Comparison of ENCODE assay signal across 9 mouse cellular contexts in the genomic region with DNA sequence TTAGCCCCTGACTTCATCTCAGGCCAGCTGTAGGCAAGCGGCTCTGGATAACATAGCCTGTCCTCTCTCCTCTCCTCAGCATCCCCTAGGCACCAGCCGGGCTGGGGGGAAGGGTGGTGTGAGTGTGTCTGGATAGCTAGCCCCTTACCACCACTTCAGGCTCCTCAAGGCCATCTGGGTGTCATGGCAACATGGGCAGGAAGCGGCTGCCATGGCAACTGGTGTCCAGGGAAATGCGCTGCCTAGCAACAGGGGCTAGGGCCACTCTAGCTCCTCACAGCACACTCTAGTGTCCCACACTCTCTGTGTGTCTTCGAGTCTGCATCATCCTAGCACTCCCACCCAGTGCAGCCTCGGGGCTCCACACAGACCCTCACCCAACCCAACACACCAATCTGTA. TPM values are rescaled to one million over a fixed set of nuclear protein-coding genes. Genes with fewer than 3 reads are reported as not detected.
A peak's percentile ranks its signal among the peaks of the same experiment; 100 is the strongest.
DNase-seq lines count a peak whose midpoint lies in the region; ATAC-seq and TF ChIP-seq lines count a peak whose summit lies in the region.
"Had no signal": no experiment of that assay in that cellular context is flagged by ENCODE, and none has a peak within 500 bp of the region (broad histone marks: within the 10 kb centered on the region; RNA-seq: fewer than 3 reads in every experiment).

No protein-coding gene starts in this region.

- no peaks in the 10 kb centered on the region for H3K4me1 ChIP-seq in embryonic facial prominence, embryonic 11.5 days (ENCODE audit: control insufficient read depth, insufficient read depth, low read length)
- peaks cover 21% of the 10 kb centered on the region; the same call in 1 of the 2 replicates for H3K4me1 ChIP-seq in midbrain, postnatal 0 days (ENCODE audit: insufficient read depth, low read length)

- H3K9me3 ChIP-seq in embryonic facial prominence, embryonic 11.5 days (replicated peaks; ENCODE audit: control insufficient read depth, low read length): no peaks in the 10 kb centered on the region
- no peaks in the 10 kb centered on the region for H3K9me3 ChIP-seq in midbrain, postnatal 0 days (ENCODE audit: low read length)

- TF ChIP-seq CTCF in midbrain, postnatal 0 days (IDR thresholded peaks at IDR 0.05): peak; percentile 47

- H3K36me3 ChIP-seq in embryonic facial prominence, embryonic 11.5 days (replicated peaks; ENCODE audit: control insufficient read depth, insufficient read depth, low read depth, low read length): no peaks in the 10 kb centered on the region
- no peaks in the 10 kb centered on the region for H3K36me3 ChIP-seq in midbrain, postnatal 0 days (ENCODE audit: insufficient read depth, low read length)

- no peak overlapping the region for H3K27ac ChIP-seq in embryonic facial prominence, embryonic 11.5 days (replicated peaks; ENCODE audit: low read depth, low read length)
- peak overlapping the region; percentile 86 for H3K27ac ChIP-seq in midbrain, postnatal 0 days (ENCODE audit: low read depth, low read length)

- peak; percentile 90 for ATAC-seq in embryonic facial prominence, embryonic 11.5 days (replicated peaks; ENCODE audit: insufficient number of reproducible peaks, low FRiP score, low TSS enrichment, low read depth)
- peak; percentile 90 for ATAC-seq in midbrain, postnatal 0 days (ENCODE audit: low FRiP score)

- no peak overlapping the region for H3K4me2 ChIP-seq in embryonic facial prominence, embryonic 11.5 days (ENCODE audit: low read depth, low read length)
- peak overlapping the region; percentile 41 for H3K4me2 ChIP-seq in midbrain, postnatal 0 days (ENCODE audit: low read depth, low read length, poor library complexity, severe bottlenecking)

- no peaks in the 10 kb centered on the region for H3K27me3 ChIP-seq in embryonic facial prominence, embryonic 11.5 days (ENCODE audit: control insufficient read depth, insufficient read depth, low read length)
- H3K27me3 ChIP-seq in midbrain, postnatal 0 days (ENCODE audit: insufficient read depth, low read length): no peaks in the 10 kb centered on the region

- no peak overlapping the region; the same call in 1 of the 2 replicates for H3K9ac ChIP-seq in embryonic facial prominence, embryonic 11.5 days (replicated peaks; ENCODE audit: low read length)
- peak overlapping the region; percentile 54; the same call in 1 of the 2 replicates for H3K9ac ChIP-seq in midbrain, postnatal 0 days (replicated peaks; ENCODE audit: low read length, poor library complexity, severe bottlenecking)

- no peak overlapping the region for H3K4me3 ChIP-seq in embryonic facial prominence, embryonic 11.5 days (ENCODE audit: low read depth, low read length)
- H3K4me3 ChIP-seq in midbrain, postnatal 0 days (ENCODE audit: low read depth, low read length): peak overlapping the region; percentile 13; the same call in 1 of the 2 replicates

- DNase-seq in brain, adult 2 months (ENCODE audit: low read depth, low spot score): peak; percentile 88
- peak; percentile 85 for DNase-seq in embryonic facial prominence, embryonic 11.5 days (ENCODE audit: low spot score)
- DNase-seq in layer of hippocampus, adult 18-20 months (ENCODE audit: low spot score in 2 of 2): peak; percentile 69 to 71
- DNase-seq in midbrain, postnatal 0 days (ENCODE audit: low spot score): peak; percentile 96
- DNase-seq in thymus, adult 18-20 months: no peak
- DNase-seq in adrenal gland, postnatal 36 days: no peak
- no peak for DNase-seq in urinary bladder, adult 2 months (ENCODE audit: low spot score)
- no peak for DNase-seq in adrenal gland, postnatal 4 days (ENCODE audit: low spot score in 2 of 2)

- 35% methylated on average over 6 of the region's 6 CpGs for WGBS in embryonic facial prominence, embryonic 11.5 days
- 10% methylated on average over 6 of the region's 6 CpGs for WGBS in midbrain, postnatal 0 days

RNA-seq across cellular contexts. Expression of a gene that starts 4.0 kb away (rescaled TPM):
- polyA plus RNA-seq in embryonic facial prominence, embryonic 11.5 days (2014; fragmentation: Nextera tagmentation; extraction: Ambion mirVana): not detected in 2 replicates
- not detected for total RNA-seq in layer of hippocampus, adult 18-20 months (2021)
- total RNA-seq in midbrain, postnatal 0 days (2014; rRNA removed): not detected in 2 replicates
- polyA plus RNA-seq in midbrain, postnatal 0 days (2015; fragmentation: Nextera tagmentation; extraction: Ambion mirVana): not detected in 2 replicates
- not detected for total RNA-seq in adrenal gland, postnatal 36 days (2021)
- polyA plus RNA-seq in urinary bladder, adult 2 months (2012; rRNA removed): not detected in 2 replicates
- total RNA-seq in adrenal gland, postnatal 4 days (2021): not detected
- polyA plus RNA-seq: heart, postnatal 0 days had no signal

RNA-seq across cellular contexts. Expression of a gene that starts 21.2 kb away (rescaled TPM):
- polyA plus RNA-seq in embryonic facial prominence, embryonic 11.5 days (2014; fragmentation: Nextera tagmentation; extraction: Ambion mirVana): 9.3 and 11.6 TPM in 2 replicates
- total RNA-seq in layer of hippocampus, adult 18-20 months (2021): 10 to 100 TPM; 69.4 to 75.9 TPM
- total RNA-seq in midbrain, postnatal 0 days (2014; rRNA removed): 34.1 and 41.2 TPM in 2 replicates
- polyA plus RNA-seq in midbrain, postnatal 0 days (2015; fragmentation: Nextera tagmentation; extraction: Ambion mirVana): 13.8 and 14.6 TPM in 2 replicates
- total RNA-seq in adrenal gland, postnatal 36 days (2021): 10 to 100 TPM; 20.2 to 23.1 TPM
- 27.3 and 35.1 TPM in 2 replicates for polyA plus RNA-seq in urinary bladder, adult 2 months (2012; rRNA removed)
- total RNA-seq in adrenal gland, postnatal 4 days (2021): 10 to 100 TPM; 26.7 to 27.0 TPM

RNA-seq across cellular contexts. Expression of a gene that starts 34.8 kb away (rescaled TPM):
- 83.6 and 102 TPM in 2 replicates for polyA plus RNA-seq in embryonic facial prominence, embryonic 11.5 days (2014; fragmentation: Nextera tagmentation; extraction: Ambion mirVana)
- 10 to 100 TPM; 50.7 to 53.0 TPM for total RNA-seq in layer of hippocampus, adult 18-20 months (2021)
- total RNA-seq in midbrain, postnatal 0 days (2014; rRNA removed): 55.5 and 57.4 TPM in 2 replicates
- polyA plus RNA-seq in midbrain, postnatal 0 days (2015; fragmentation: Nextera tagmentation; extraction: Ambion mirVana): 67.6 and 76.4 TPM in 2 replicates
- total RNA-seq in adrenal gland, postnatal 36 days (2021): 10 to 100 TPM; 46.5 to 47.1 TPM
- 55.6 and 56.7 TPM in 2 replicates for polyA plus RNA-seq in urinary bladder, adult 2 months (2012; rRNA removed)
- 10 to 100 TPM; 55.7 to 58.8 TPM for total RNA-seq in adrenal gland, postnatal 4 days (2021)

RNA-seq across cellular contexts. Expression of a gene that starts 34.8 kb away (rescaled TPM):
- polyA plus RNA-seq in embryonic facial prominence, embryonic 11.5 days (2014; fragmentation: Nextera tagmentation; extraction: Ambion mirVana): 1,220 and 1,409 TPM in 2 replicates
- 10 to 100 TPM; 88.9 to 95.6 TPM for total RNA-seq in layer of hippocampus, adult 18-20 months (2021)
- total RNA-seq in midbrain, postnatal 0 days (2014; rRNA removed): 170 and 192 TPM in 2 replicates
- polyA plus RNA-seq in midbrain, postnatal 0 days (2015; fragmentation: Nextera tagmentation; extraction: Ambion mirVana): 412 and 447 TPM in 2 replicates
- 100 to 1,000 TPM; 137 to 164 TPM for total RNA-seq in adrenal gland, postnatal 36 days (2021)
- 88.4 and 90.6 TPM in 2 replicates for polyA plus RNA-seq in urinary bladder, adult 2 months (2012; rRNA removed)
- total RNA-seq in adrenal gland, postnatal 4 days (2021): 100 to 1,000 TPM; 167 to 187 TPM

RNA-seq across cellular contexts. Expression of a gene that starts 44.4 kb away (rescaled TPM):
- 0.94 and 2.7 TPM in 2 replicates for polyA plus RNA-seq in embryonic facial prominence, embryonic 11.5 days (2014; fragmentation: Nextera tagmentation; extraction: Ambion mirVana)
- not detected for total RNA-seq in layer of hippocampus, adult 18-20 months (2021)
- total RNA-seq in midbrain, postnatal 0 days (2014; rRNA removed): 0.57 TPM in 1 of 2 replicates, not detected in the other
- 1.3 TPM in 1 of 2 replicates, not detected in the other for polyA plus RNA-seq in midbrain, postnatal 0 days (2015; fragmentation: Nextera tagmentation; extraction: Ambion mirVana)
- total RNA-seq in adrenal gland, postnatal 36 days (2021): under 1 TPM in 1 of 2 experiments, not detected in 1; 0.86 TPM
- not detected in 2 replicates for polyA plus RNA-seq in urinary bladder, adult 2 months (2012; rRNA removed)
- total RNA-seq in adrenal gland, postnatal 4 days (2021): not detected

Comparison
In these comparisons a context has a peak if more than half of its experiments do, and no peak if none do; other contexts are left out.
1. DNase-seq: peak in brain, adult 2 months (single experiment), embryonic facial prominence, embryonic 11.5 days (single experiment), layer of hippocampus, adult 18-20 months (2 of 2) and midbrain, postnatal 0 days (single experiment); none in thymus, adult 18-20 months (0 of 2), adrenal gland, postnatal 36 days (0 of 2), urinary bladder, adult 2 months (single experiment) and adrenal gland, postnatal 4 days (0 of 2).